Mouse (Mus musculus): ENCODE data around the gene Gm49388.
"Not testable (repeated sequence)": the region's sequence is repeated elsewhere in the genome, so short reads cannot be mapped to it uniquely, and the experiment has no call there.

Gene Gm49388

GRCm38 (mm10) chr7:127801010-127801621, 15.7 kb downstream of the Gm49388 start:
- in situ Hi-C loops (cut with MboI, MseI): no loop called here

DNA sequence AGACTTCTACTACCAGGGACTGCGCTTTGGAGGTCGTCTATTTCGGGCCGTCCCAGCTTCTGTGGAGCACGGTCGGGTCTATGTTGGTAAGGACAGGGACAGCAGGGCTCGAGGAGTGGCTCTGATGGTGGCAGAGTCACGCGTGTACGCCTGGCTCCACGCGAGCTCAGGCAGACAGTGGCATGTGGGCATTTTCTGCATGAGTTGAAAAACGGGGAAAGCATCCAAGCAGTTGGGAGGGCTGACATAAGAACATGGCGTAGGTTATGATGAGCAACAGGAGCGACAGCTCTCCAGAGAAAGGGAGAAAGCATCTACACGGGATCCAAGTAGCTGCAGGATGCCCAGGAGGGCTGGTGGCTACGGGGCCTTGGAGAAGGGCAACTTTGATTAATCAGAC, 16.9 kb downstream of the Gm49388 start:
- in situ Hi-C loops (cut with MboI, MseI): no loop called here

DNA sequence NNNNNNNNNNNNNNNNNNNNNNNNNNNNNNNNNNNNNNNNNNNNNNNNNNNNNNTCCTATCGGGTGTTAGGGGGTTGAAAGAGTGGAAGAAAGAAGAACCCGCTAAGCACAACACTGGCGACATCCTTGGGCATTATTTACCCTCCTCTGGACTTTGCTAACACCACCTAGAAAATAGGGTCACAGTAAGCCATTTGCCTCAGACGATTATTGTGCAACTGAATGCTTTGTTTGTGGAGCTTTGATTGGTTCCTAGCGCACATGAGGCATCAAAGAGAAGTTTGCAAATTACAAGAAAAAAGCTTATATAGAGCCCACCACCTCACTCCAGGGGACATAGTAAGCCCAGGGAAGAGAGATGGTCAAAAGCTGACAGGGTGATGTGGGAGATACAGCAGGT, 23.4 kb downstream of the Gm49388 start:
- in situ Hi-C loops (cut with MboI, MseI): no loop called here

- in situ Hi-C loops (cut with MboI, MseI): no loop called here
Observed at GRCm38 (mm10) chr7:127809846-127810245, 24.4 kb downstream of the Gm49388 start.

DNA sequence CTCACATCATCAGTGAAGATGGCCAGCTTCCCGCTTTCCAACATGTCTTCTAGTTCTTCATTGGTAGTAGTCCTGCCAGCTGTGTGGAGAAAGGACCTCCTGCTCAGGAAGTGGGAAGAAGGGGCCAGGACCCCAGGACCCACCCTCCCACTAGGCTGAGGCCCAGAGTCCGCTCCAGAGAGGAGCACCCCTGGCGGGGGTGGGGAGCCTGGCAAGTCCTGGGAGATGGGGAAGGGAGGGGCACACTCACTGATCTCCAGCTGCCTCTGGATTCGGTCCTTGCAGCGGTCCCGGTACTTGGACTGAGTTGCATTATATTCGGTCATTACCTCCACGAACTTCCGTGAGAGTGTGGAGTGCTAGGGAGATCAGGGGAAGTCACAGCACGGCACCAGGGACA, 25.2 kb downstream of the Gm49388 start:
- in situ Hi-C loops (cut with MboI, MseI): no loop called here

DNA sequence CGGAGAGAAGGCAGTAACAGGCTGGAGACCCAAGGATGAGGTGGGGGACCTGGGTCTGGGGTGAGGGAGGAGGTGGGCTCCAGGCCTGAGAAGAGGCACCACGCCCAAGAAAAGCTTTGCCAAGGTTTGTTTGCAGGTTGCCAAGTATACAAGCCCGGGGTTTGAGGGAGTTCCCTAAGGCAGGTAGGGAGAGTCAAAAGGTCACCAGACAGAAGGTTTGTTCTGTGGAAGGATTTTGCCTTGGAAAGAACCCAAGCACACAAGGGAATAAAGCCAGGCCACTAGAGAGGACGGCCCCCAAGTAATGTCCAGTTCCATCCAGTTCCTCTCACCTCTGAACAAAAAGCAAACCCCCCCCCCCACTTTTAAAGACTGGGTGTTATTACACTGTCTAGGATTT, 25.8 kb downstream of the Gm49388 start:
- in situ Hi-C loops (cut with MboI, MseI): no loop called here

- in situ Hi-C loops (cut with MboI, MseI): no loop called here
Observed at GRCm38 (mm10) chr7:127812292-127812691, 26.9 kb downstream of the Gm49388 start.

- in situ Hi-C loops (cut with MboI, MseI): no loop called here
Observed at GRCm38 (mm10) chr7:127813821-127814220, 28.4 kb downstream of the Gm49388 start.

DNA sequence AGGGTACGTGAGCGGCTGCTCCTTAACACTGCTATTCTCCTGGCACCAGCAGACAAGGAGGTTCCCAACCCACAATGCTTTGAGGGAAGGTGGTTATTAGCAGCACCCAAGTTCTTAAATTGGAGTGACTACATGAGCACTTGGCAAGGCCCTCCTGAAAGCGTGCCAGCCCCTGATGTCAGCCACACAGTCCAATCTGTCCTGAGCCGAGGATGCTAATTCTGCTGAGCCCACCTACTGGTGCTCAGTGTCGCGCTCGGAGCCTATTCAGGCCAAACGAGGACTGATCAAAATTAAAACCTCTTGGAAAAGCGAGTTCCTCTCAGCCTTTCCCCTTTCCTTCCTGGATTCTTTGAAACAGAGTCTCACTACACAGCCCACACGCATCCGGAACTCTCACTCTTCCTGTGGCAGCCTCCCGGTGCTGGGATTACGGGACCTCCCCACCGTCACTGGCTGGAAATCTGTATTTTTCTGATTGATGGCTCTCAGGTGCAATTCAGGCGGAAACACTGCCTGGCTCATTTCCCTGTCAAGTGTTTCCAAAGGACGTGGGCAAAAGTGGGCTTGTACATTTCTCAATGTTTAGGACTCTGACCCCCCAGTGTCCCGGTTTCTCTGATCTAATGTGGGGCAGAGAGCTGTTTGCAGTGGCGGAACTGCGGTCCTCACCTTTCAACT, 29.0 kb downstream of the Gm49388 start:
- in situ Hi-C loops (cut with MboI, MseI): no loop called here

GRCm38 (mm10) chr7:127815116-127815665, 29.8 kb downstream of the Gm49388 start:
- in situ Hi-C loops (cut with MboI, MseI): no loop called here

DNA sequence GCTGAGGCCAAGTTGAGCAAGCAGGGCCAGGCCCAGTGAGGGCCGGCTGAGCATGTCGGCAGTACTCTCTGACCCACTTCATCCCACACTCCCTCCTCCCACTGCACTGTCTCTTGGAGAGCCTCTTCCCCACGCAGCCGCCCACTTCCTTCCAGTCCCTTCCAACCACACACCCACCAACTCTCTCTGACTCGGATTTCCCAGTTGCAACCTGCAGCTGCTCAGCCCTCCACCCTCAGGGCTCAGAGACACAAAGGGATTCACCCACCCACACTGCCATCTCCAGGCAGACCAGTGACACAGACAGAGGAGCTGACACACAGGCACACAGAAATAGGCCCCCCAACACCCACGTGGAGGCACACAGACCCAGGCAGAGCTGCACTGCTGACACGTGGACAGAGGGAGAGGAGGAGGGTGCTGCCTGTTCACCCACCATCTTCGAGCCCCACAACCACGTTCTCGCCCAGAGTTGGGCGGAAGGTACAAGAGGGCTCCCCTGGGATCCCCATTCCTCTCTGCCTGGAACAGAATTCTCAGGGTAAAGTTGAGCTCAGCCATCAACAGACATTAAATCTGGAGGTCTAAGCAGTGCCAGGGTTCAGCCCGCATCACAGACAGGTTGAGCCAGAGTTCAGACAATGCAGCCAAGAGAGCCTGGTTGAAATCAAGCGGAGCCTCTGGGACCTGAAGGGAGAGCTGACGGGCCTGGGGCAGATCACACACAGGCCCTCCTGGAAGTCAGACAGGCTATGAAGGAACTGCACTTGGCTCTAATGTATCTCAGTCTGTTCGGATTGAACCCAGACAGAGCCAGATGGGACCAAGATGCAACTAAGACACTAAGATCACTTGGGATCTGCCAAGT, 30.8 kb downstream of the Gm49388 start:
- in situ Hi-C loops (cut with MboI, MseI): no loop called here

- in situ Hi-C loops (cut with MboI, MseI): no loop called here
Observed at GRCm38 (mm10) chr7:127817053-127817452, 31.6 kb downstream of the Gm49388 start.

GRCm38 (mm10) chr7:127817776-127818175, 32.4 kb downstream of the Gm49388 start:
- in situ Hi-C loops (cut with MboI, MseI): no loop called here

GRCm38 (mm10) chr7:127820836-127821509, 35.6 kb downstream of the Gm49388 start:
- in situ Hi-C loops (cut with MboI, MseI): no loop called here

- in situ Hi-C loops (cut with MboI, MseI): no loop called here
Observed at GRCm38 (mm10) chr7:127822494-127822893, 37.1 kb downstream of the Gm49388 start.

GRCm38 (mm10) chr7:127823236-127824171, 38.1 kb downstream of the Gm49388 start:
- in situ Hi-C loops (cut with MboI, MseI): no loop called here

- in situ Hi-C loops (cut with MboI, MseI): no loop called here
Observed at GRCm38 (mm10) chr7:127824176-127824871, 38.9 kb downstream of the Gm49388 start, which contains the start of the genes Stx4a and Stx1b. TSS of gene Stx4a (plus strand) at chr7:127824294. TSS of gene Stx1b (minus strand) at chr7:127824549.

GRCm38 (mm10) chr7:127835550-127835949, 50.1 kb downstream of the Gm49388 start:
- in situ Hi-C loops (cut with MboI, MseI): no loop called here

DNA sequence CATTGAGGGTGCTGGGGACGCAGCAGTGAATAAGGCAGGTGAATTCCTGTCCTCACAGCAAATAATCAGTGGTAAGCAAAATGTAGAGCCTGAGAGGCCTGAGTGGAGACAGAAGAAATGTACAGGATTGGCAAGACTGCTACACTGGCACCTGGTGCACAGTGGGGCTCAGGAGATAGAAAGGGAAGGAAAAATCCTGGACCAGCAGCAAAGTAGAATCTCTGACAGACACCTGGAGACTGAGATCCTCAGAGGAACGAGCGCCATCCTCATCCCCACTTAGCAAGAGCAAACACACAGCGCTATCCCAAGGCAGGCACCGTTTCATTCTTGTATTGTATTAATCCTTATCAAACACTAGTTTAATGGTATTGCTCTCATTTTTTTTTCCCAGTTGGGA, 52.1 kb downstream of the Gm49388 start:
- in situ Hi-C loops (cut with MboI, MseI): no loop called here

DNA sequence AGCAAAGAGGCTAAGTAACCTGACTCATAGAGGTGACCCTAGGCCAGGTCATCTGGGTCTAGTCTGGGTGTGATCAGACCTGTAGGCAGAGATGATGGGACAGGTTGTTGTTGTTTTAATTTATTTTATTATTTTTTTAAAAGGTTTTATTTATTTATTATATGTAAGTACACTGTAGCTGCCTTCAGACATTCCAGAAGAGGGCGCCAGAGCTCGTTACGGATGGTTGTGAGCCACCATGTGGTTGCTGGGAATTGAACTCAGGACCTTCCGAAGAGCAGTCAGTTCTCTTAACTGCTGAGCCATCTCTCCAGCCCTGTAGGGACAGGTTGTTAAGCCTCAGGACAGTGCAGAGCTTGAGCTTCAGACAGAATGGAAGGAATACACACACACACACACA, 52.5 kb downstream of the Gm49388 start:
- in situ Hi-C loops (cut with MboI, MseI): not testable (repeated sequence)

Data from T-helper 17 cell (primary cell).